Mouse (Mus musculus): Measurements from ENCODE around the gene Snx19. TPM values are rescaled to one million over a fixed set of nuclear protein-coding genes. Genes with fewer than 3 reads are reported as not detected.
A peak's percentile ranks its signal among the peaks of the same experiment; 100 is the strongest.

The Snx19 gene
- total RNA-seq (2017): 16.1 and 17.8 TPM in 2 replicates

GRCm38 (mm10) chr9:30426882-30427632 lies at the start of gene Snx19:
Snx19 (plus strand) TSS chr9:30427108.
- peak; percentile 91 for ATAC-seq (ENCODE audit: extremely low read depth, insufficient number of reproducible peaks, low FRiP score, poor library complexity, severe bottlenecking)

- ATAC-seq (ENCODE audit: extremely low read depth, insufficient number of reproducible peaks, low FRiP score, poor library complexity, severe bottlenecking): no peak
Observed at GRCm38 (mm10) chr9:30400771-30401170, 26.1 kb upstream of the Snx19 start.

GRCm38 (mm10) chr9:30422940-30423339 lies 4.0 kb upstream of the Snx19 start:
- no peak for ATAC-seq (ENCODE audit: extremely low read depth, insufficient number of reproducible peaks, low FRiP score, poor library complexity, severe bottlenecking)

GRCm38 (mm10) chr9:30425178-30425577 lies 1.7 kb upstream of the Snx19 start:
- no peak for ATAC-seq (ENCODE audit: extremely low read depth, insufficient number of reproducible peaks, low FRiP score, poor library complexity, severe bottlenecking)

- ATAC-seq (ENCODE audit: extremely low read depth, insufficient number of reproducible peaks, low FRiP score, poor library complexity, severe bottlenecking): no peak
Observed at GRCm38 (mm10) chr9:30428231-30428630, 1.3 kb downstream of the Snx19 start.

- ATAC-seq (ENCODE audit: extremely low read depth, insufficient number of reproducible peaks, low FRiP score, poor library complexity, severe bottlenecking): no peak
Observed at GRCm38 (mm10) chr9:30430447-30430846, 3.5 kb downstream of the Snx19 start.

GRCm38 (mm10) chr9:30431909-30432308 lies 5.0 kb downstream of the Snx19 start:
- no peak for ATAC-seq (ENCODE audit: extremely low read depth, insufficient number of reproducible peaks, low FRiP score, poor library complexity, severe bottlenecking)

GRCm38 (mm10) chr9:30433914-30434313 lies 7.0 kb downstream of the Snx19 start:
- ATAC-seq (ENCODE audit: extremely low read depth, insufficient number of reproducible peaks, low FRiP score, poor library complexity, severe bottlenecking): no peak

GRCm38 (mm10) chr9:30435902-30436585 lies 9.1 kb downstream of the Snx19 start:
- ATAC-seq (ENCODE audit: extremely low read depth, insufficient number of reproducible peaks, low FRiP score, poor library complexity, severe bottlenecking): no peak

- peak; percentile 53; the same call in 1 of the 2 replicates for ATAC-seq (ENCODE audit: extremely low read depth, insufficient number of reproducible peaks, low FRiP score, poor library complexity, severe bottlenecking)
Observed at GRCm38 (mm10) chr9:30438505-30438904, 11.6 kb downstream of the Snx19 start.

- no peak for ATAC-seq (ENCODE audit: extremely low read depth, insufficient number of reproducible peaks, low FRiP score, poor library complexity, severe bottlenecking)
Observed at GRCm38 (mm10) chr9:30441761-30442160, 14.9 kb downstream of the Snx19 start.

- no peak for ATAC-seq (ENCODE audit: extremely low read depth, insufficient number of reproducible peaks, low FRiP score, poor library complexity, severe bottlenecking)
Observed at GRCm38 (mm10) chr9:30445232-30446085, 18.6 kb downstream of the Snx19 start.

- ATAC-seq (ENCODE audit: extremely low read depth, insufficient number of reproducible peaks, low FRiP score, poor library complexity, severe bottlenecking): no peak
Observed at GRCm38 (mm10) chr9:30446126-30446525, 19.2 kb downstream of the Snx19 start.

- no peak for ATAC-seq (ENCODE audit: extremely low read depth, insufficient number of reproducible peaks, low FRiP score, poor library complexity, severe bottlenecking)
Observed at GRCm38 (mm10) chr9:30448459-30448858, 21.6 kb downstream of the Snx19 start.

- ATAC-seq (ENCODE audit: extremely low read depth, insufficient number of reproducible peaks, low FRiP score, poor library complexity, severe bottlenecking): no peak
Observed at GRCm38 (mm10) chr9:30449862-30450261, 23.0 kb downstream of the Snx19 start.

GRCm38 (mm10) chr9:30450834-30451233 lies 23.9 kb downstream of the Snx19 start:
- no peak for ATAC-seq (ENCODE audit: extremely low read depth, insufficient number of reproducible peaks, low FRiP score, poor library complexity, severe bottlenecking)

GRCm38 (mm10) chr9:30454527-30454926 lies 27.6 kb downstream of the Snx19 start:
- ATAC-seq (ENCODE audit: extremely low read depth, insufficient number of reproducible peaks, low FRiP score, poor library complexity, severe bottlenecking): no peak

GRCm38 (mm10) chr9:30456250-30456649 lies 29.3 kb downstream of the Snx19 start:
- no peak for ATAC-seq (ENCODE audit: extremely low read depth, insufficient number of reproducible peaks, low FRiP score, poor library complexity, severe bottlenecking)

- no peak for ATAC-seq (ENCODE audit: extremely low read depth, insufficient number of reproducible peaks, low FRiP score, poor library complexity, severe bottlenecking)
Observed at GRCm38 (mm10) chr9:30460501-30460900, 33.6 kb downstream of the Snx19 start.
